Mouse (Mus musculus) embryonic facial prominence, embryonic 14.5 days (tissue): ENCODE measurements around the gene Pitpnc1. TPM values are rescaled to one million over a fixed set of nuclear protein-coding genes. Genes with fewer than 3 reads are reported as not detected.

Source experiments
- ATAC-seq: fragments of 200-750 bp; cut with Nextera tagmentation; 2 replicates; pipeline ENCODE4 v1.8.0; 2017; ENCODE audit warnings: low read depth, moderate number of reproducible peaks, moderate TSS enrichment
- DNase-seq: peaks from one replicate; pipeline ENCODE4 v3.0.0-alpha.2; 2015; ENCODE audit warnings: low spot score
- H3K27ac ChIP-seq: fragments of 300-500 bp; sonication (generic); replicated peaks from 2 replicates; pipeline ENCODE4 v1.5.1; 2014; ENCODE audit warnings: low read depth, mild to moderate bottlenecking, low read length, moderate library complexity
- H3K27me3 ChIP-seq: fragments of 300-500 bp; sonication (generic); replicated peaks from 2 replicates; pipeline ENCODE4 v1.6.1; 2014; ENCODE audit warnings: low read length; ENCODE audit not compliant: control insufficient read depth, insufficient read depth
- H3K36me3 ChIP-seq: fragments of 300-500 bp; sonication (generic); 2 replicates; pipeline ENCODE4 v1.6.1; 2014; ENCODE audit warnings: low read length, mixed read lengths; ENCODE audit not compliant: control insufficient read depth, insufficient read depth
- H3K4me1 ChIP-seq: fragments of 300-500 bp; sonication (generic); 2 replicates; pipeline ENCODE4 v1.6.1; 2014; ENCODE audit warnings: antibody characterized with exemption, low read length; ENCODE audit not compliant: control insufficient read depth, insufficient read depth
- H3K4me2 ChIP-seq: fragments of 300-500 bp; sonication (generic); 2 replicates; pipeline ENCODE4 v1.6.1; 2014; ENCODE audit warnings: low read depth, mild to moderate bottlenecking, low read length, moderate library complexity, mixed read lengths
- H3K4me3 ChIP-seq: fragments of 300-500 bp; sonication (generic); 2 replicates; pipeline ENCODE4 v1.5.1; 2014; ENCODE audit warnings: low read depth, mild to moderate bottlenecking, low read length
- H3K9ac ChIP-seq: fragments of 300-500 bp; sonication (generic); 2 replicates; pipeline ENCODE4 v1.6.1; 2014; ENCODE audit warnings: low read depth, mild to moderate bottlenecking, low read length, moderate library complexity, mixed read lengths
- H3K9me3 ChIP-seq: fragments of 300-500 bp; sonication (generic); 2 replicates; pipeline ENCODE4 v1.6.1; 2016; ENCODE audit warnings: low read length; ENCODE audit not compliant: control insufficient read depth
- WGBS: fragments of 180-500 bp; shearing (Covaris S2); extraction: QIAGEN DNeasy Blood & Tissue Kit; methylation state at CpG from one replicate; pipeline ENCODE4 v1.1.7; 2014; 5-methylcytosine and 5-hydroxymethylcytosine counted together
- polyA plus RNA-seq: library from polyadenylated mRNA; unstranded; fragments of >200 nt; fragmentation: Nextera tagmentation; extraction: Ambion mirVana; gene quantifications from 2 replicates; pipeline ENCODE4 v1.2.1, GENCODE M21; 2014

Pitpnc1 gene
- polyA plus RNA-seq, 1 experiment from 2014 or later, result 20.6 TPM

DNA sequence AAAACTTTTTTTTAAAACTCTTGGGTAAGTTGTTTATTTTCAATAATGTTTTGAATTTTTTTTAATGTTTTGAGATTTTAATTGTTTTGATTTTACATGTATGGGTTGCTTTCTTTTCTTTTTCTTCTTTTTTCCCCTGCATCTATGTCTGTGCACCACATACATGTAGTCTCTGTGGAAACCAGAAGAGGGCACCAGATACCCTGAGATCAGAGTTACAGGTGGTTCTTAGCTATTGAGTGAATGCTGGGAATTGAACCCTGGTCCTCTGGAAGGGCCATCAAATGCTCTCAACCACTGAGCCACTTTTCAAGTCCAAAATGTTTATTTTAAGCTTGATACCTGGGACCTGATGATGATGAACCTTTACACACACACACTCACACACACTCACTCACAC lies 170.3 kb downstream of the Pitpnc1 start:
- no peaks in the 10 kb centered on the region; the same call in none of the 2 replicates for H3K36me3 ChIP-seq
- DNase-seq (no peak), ATAC-seq (no peak)
- no peaks in the 10 kb centered on the region for H3K4me1 ChIP-seq
- H3K9me3 ChIP-seq, result peaks cover 7% of the 10 kb centered on the region; the same call in 1 of the 2 replicates
- no peak overlapping the region for H3K27ac ChIP-seq
- H3K4me2 ChIP-seq, result no peak overlapping the region
- H3K27me3 ChIP-seq, result no peaks in the 10 kb centered on the region
- H3K9ac ChIP-seq, result no peak overlapping the region
- no peak overlapping the region for H3K4me3 ChIP-seq

DNA sequence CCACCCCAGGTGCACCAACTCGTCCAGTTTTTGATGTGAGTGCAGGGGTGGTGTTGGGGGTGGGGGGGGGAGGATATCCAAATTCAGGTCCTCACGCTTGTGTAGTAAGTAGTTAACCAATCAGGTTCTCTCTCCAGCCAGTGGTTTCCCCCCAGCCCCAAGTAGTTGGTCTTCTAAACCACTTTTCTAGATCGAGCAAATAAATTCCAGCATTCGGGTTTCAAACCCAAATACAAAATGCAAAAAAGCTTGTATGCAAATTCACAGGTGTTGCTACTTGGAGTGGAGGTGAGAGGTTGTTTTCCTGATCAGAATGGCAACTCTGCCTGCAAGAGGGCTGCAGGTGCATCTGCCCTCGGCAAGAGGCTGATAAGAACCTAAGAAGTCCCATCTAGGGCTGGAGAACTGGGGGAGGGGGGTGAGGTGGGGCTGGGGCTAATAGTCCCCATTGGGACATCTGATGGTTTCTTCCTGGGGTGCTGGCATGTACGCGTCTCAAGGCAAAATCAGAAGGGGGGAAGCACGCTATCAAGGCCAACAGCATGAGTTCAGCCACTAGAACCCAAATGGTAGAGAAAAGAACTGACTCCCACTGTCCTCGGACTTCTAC lies 170.9 kb downstream of the Pitpnc1 start:
- DNase-seq (no peak), ATAC-seq (no peak)
- H3K36me3 ChIP-seq, result no peaks in the 10 kb centered on the region; the same call in none of the 2 replicates
- H3K27ac ChIP-seq, result no peak overlapping the region
- WGBS, result 92% methylated on average over 9 of the region's 9 CpGs
- H3K4me2 ChIP-seq, result no peak overlapping the region
- no peaks in the 10 kb centered on the region for H3K27me3 ChIP-seq
- no peaks in the 10 kb centered on the region for H3K4me1 ChIP-seq
- no peak overlapping the region for H3K4me3 ChIP-seq
- H3K9me3 ChIP-seq, result peaks cover 7% of the 10 kb centered on the region; the same call in 1 of the 2 replicates
- no peak overlapping the region for H3K9ac ChIP-seq

DNA sequence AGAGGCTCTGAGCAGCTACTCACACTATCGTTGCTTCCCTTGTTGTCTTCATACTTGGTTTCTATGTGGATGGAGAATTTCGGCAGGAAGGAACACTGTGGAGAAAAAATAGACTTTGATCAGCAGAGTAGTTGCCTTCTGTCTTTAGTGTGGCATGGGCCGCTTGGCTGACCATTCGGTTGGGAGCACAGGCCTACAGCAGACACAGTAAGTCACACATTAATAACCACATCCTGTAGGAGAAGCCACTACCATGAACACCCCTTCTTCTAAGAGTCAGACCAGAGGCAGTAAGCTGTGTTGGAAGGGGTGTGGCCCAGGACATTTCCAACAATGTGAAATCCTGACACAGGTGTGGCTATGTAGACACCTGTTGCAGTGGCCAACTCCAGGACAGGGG lies 174.3 kb downstream of the Pitpnc1 start:
- Histone ChIP-seq H3K9ac (no peak overlapping the region), H3K27ac (no peak overlapping the region), H3K4me3 (no peak overlapping the region), H3K4me2 (no peak overlapping the region), H3K9me3 (peaks cover 7% of the 10 kb centered on the region; the same call in 1 of the 2 replicates), H3K4me1 (no peaks in the 10 kb centered on the region), H3K27me3 (no peaks in the 10 kb centered on the region), H3K36me3 (no peaks in the 10 kb centered on the region; the same call in none of the 2 replicates)
- 87% methylated on average over 4 of the region's 4 CpGs for WGBS
- DNase-seq (no peak), ATAC-seq (no peak)

DNA sequence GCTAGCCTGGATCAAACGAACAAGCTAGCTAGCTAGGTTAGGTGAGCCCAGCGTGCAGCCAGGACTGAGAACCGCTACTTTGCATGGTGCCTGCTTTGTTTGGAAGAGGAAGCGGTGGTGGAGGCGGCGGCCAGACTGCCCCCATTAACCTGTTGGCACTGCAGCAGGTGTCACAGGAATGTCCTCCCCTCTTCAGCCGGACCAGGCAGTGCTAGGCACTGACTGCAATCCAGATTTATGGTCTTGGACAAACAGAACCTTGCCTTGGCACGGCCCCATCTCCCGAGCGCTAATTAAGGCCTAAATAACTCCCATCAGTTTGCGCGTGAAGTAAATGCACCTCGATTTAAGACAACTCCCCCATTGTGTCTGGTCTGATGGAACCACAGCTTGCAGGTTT lies 178.5 kb downstream of the Pitpnc1 start:
- H3K9me3 ChIP-seq, result no peaks in the 10 kb centered on the region

DNA sequence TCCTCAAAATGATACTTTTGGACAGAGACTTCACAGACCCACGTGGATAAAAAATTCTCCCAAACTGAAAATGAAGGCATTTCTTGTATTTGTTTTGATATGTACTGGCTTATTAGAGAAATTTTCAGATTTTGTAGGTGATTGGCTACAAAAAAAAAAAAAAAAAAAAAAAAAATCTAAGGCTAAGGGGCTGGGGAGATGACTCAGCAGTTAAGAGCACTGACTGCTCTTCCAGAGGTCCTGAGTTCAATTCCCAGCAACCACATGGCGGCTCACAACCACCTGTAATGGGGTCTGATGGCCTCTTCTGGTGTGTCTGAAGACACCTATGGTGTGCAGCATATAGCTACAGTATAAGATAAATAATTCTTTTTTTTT lies 182.3 kb downstream of the Pitpnc1 start:
- H3K9me3 ChIP-seq, result no peaks in the 10 kb centered on the region
- no peaks in the 10 kb centered on the region for H3K27me3 ChIP-seq
- no peak overlapping the region for H3K4me2 ChIP-seq
- DNase-seq (no peak), ATAC-seq (no peak)
- H3K9ac ChIP-seq, result no peak overlapping the region
- H3K36me3 ChIP-seq, result peaks cover 4% of the 10 kb centered on the region; the same call in 1 of the 2 replicates
- H3K4me3 ChIP-seq, result no peak overlapping the region
- no peaks in the 10 kb centered on the region for H3K4me1 ChIP-seq
- H3K27ac ChIP-seq, result no peak overlapping the region
- WGBS, result 90% methylated on average over 2 of the region's 2 CpGs

More for the DNA sequence above, 178.5 kb downstream of the Pitpnc1 start:
- ATAC-seq (no peak), DNase-seq (no peak)
- no peak overlapping the region for H3K9ac ChIP-seq
- no peak overlapping the region for H3K4me2 ChIP-seq
- H3K36me3 ChIP-seq, result peaks cover 4% of the 10 kb centered on the region
- no peak overlapping the region for H3K4me3 ChIP-seq
- no peaks in the 10 kb centered on the region for H3K4me1 ChIP-seq
- H3K27me3 ChIP-seq, result no peaks in the 10 kb centered on the region
- WGBS, result 91% methylated on average over 13 of the region's 13 CpGs
- H3K27ac ChIP-seq, result no peak overlapping the region

DNA sequence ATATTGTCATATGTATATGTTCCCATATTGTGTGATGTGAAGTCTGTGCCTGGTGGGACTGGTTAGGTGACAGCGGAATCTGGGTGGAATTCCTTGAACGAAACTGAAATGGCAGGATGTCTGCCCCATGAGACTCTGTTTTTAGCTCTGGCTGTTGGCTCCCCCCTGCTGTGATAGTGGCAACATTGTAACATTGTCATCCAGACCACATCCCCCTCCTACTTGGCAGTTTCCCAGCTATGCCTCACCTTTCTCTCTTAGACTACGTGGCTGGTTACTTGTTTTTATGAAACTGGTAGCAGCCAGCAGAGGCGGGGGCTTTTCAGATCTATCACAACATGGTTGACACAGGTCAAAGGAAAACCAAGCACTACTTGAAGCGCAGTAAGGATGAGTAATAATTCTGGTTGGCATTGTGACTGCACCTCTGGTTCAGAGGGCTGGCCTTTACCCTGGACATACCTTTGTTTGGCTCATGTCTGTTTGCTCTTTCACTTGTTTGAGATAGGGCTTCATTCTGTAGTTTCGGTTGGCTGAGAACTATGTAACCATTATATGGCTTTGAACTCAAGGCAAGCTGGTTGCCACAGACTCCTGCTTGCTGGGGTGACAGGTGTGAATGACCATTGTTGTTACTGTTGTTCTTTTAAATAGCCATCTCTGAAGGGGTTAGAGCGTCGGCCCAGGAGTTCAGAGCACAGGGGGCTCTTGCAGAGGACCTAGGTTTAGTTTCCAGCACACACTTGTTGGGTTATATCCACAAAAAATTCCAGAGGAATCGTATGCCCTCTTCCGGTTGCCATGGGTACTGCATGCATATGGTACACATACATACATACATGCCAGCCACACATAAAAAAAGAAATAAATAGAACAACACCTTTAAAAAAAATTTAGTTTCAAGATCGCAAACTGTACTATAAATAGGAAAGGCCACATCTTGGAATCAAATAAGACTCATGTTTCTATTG lies 183.0 kb downstream of the Pitpnc1 start:
- no peaks in the 10 kb centered on the region for H3K27me3 ChIP-seq
- no peak for DNase-seq
- H3K9ac ChIP-seq, result no peak overlapping the region
- no peak overlapping the region for H3K4me2 ChIP-seq
- no peak for ATAC-seq
- H3K4me1 ChIP-seq, result no peaks in the 10 kb centered on the region
- no peak overlapping the region for H3K4me3 ChIP-seq
- 87% methylated on average over 11 of the region's 11 CpGs for WGBS
- peaks cover 4% of the 10 kb centered on the region; the same call in 1 of the 2 replicates for H3K36me3 ChIP-seq
- H3K27ac ChIP-seq, result no peak overlapping the region
- H3K9me3 ChIP-seq, result no peaks in the 10 kb centered on the region

DNA sequence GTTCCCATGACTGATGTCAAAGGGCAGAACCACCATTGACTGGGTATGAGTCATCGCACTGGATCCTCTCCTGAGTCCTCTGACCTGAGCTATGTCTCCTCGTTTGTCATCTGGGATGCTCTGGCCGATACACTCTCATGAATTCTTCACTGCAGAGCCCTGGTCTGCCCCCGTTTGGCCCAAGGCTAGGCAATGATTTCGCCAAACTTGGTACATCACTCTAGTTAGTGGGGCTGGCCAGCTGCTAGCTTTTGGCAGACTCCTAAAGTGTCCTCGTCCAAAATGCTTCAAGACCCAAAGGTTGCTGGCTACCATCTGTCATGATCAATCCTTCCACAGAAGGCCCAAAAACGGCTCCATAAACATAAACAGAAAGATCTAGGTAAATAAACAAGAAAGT lies 184.8 kb downstream of the Pitpnc1 start:
- H3K9me3 ChIP-seq, result no peaks in the 10 kb centered on the region
- H3K4me1 ChIP-seq, result no peaks in the 10 kb centered on the region
- DNase-seq (no peak), ATAC-seq (no peak)
- H3K36me3 ChIP-seq, result peaks cover 4% of the 10 kb centered on the region; the same call in 1 of the 2 replicates
- H3K4me3 ChIP-seq, result no peak overlapping the region
- H3K4me2 ChIP-seq, result no peak overlapping the region
- 76% methylated on average over 7 of the region's 7 CpGs for WGBS
- H3K9ac ChIP-seq, result no peak overlapping the region
- no peaks in the 10 kb centered on the region for H3K27me3 ChIP-seq
- no peak overlapping the region for H3K27ac ChIP-seq

DNA sequence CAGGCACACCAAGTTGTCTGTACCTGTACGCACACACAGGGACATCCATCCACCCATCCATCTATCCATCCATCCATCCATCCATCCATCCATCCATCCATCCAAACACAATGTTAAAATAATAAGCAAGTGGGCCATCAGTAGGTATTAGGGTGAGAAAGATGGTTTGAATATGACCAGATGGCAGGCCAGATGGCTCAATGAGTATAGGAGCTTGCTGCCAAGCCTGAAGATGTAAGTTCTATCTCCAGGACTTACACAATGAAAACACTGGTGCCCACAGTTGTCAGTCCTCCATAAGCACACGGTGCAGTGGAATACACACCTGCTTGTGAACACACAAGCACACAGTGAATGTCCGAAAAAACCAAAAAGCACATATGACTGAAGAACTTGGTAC lies 186.9 kb downstream of the Pitpnc1 start:
- WGBS, result 96% methylated on average over 3 of the region's 3 CpGs
- no peaks in the 10 kb centered on the region for H3K9me3 ChIP-seq
- H3K4me3 ChIP-seq, result no peak overlapping the region
- ATAC-seq (no peak), DNase-seq (no peak)
- H3K4me2 ChIP-seq, result no peak overlapping the region
- H3K36me3 ChIP-seq, result 0 out of 2 replicates have a peak, but pooled peaks cover under 1% of the 10 kb centered on the region
- H3K9ac ChIP-seq, result no peak overlapping the region
- H3K27me3 ChIP-seq, result no peaks in the 10 kb centered on the region
- no peak overlapping the region for H3K27ac ChIP-seq
- no peaks in the 10 kb centered on the region for H3K4me1 ChIP-seq
